30 mouse cellular contexts compared by ENCODE assay signal in the genomic region with DNA sequence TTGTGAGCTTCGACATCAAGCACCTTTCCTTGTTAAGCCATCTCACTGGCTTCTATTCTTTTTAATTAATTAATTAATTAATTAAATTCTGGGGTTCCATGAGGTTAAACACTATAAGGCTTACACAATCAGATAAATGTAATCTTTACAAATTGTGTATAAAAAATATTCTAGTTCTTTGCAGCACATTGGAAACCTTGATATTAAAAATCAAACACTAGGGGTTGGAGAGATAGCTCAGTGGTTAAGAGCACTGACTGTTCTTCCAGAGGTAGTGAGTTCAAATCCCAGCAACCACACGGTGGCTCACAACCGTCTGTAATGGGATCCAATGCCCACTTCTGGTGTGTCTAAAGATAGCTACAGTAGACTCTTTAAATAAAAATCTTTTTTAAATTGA. TPM values are rescaled to one million over a fixed set of nuclear protein-coding genes. Genes with fewer than 3 reads are reported as not detected.
"Had no signal": no experiment of that assay in that cellular context is flagged by ENCODE, and none has a peak within 500 bp of the region (broad histone marks: within the 10 kb centered on the region; RNA-seq: fewer than 3 reads in every experiment).

No protein-coding gene starts in this region.

- H3K36me3 ChIP-seq: embryonic facial prominence, embryonic 15.5 days; forebrain, embryonic 12.5 days had no signal

- H3K4me2 ChIP-seq: embryonic facial prominence, embryonic 12.5 days; embryonic facial prominence, embryonic 13.5 days; embryonic facial prominence, embryonic 15.5 days; forebrain, embryonic 12.5 days; forebrain, embryonic 13.5 days had no signal

- H3K27me3 ChIP-seq: embryonic facial prominence, embryonic 12.5 days; embryonic facial prominence, embryonic 13.5 days; embryonic facial prominence, embryonic 15.5 days; forebrain, embryonic 12.5 days; forebrain, embryonic 13.5 days had no signal

- H3K27ac ChIP-seq: embryonic facial prominence, embryonic 10.5 days; embryonic facial prominence, embryonic 12.5 days; embryonic facial prominence, embryonic 13.5 days; embryonic facial prominence, embryonic 15.5 days; forebrain, embryonic 10.5 days; forebrain, embryonic 12.5 days; forebrain, embryonic 13.5 days; gastrocnemius, adult 2 months; heart, adult 2 months had no signal

- DNase-seq: cerebellum, adult 8-10 months; cerebellum, adult 9-10 months; cerebellum, adult 9-11 months; cerebellum, postnatal 10 days; cerebellum, postnatal 14 days; cerebellum, postnatal 25 days; cerebellum, postnatal 36 days; embryo, embryonic 11 days; forebrain, postnatal 0 days; gastrocnemius, adult 2 months; gastrocnemius, postnatal 10 days; gastrocnemius, postnatal 14 days; gastrocnemius, postnatal 25 days; gastrocnemius, postnatal 36 days; heart, adult 18-20 months; heart, adult 2 months had no signal

- H3K9me3 ChIP-seq: embryonic facial prominence, embryonic 10.5 days; embryonic facial prominence, embryonic 12.5 days; embryonic facial prominence, embryonic 13.5 days; embryonic facial prominence, embryonic 15.5 days; forebrain, embryonic 10.5 days; forebrain, embryonic 12.5 days; forebrain, embryonic 13.5 days had no signal

- H3K4me3 ChIP-seq: embryonic facial prominence, embryonic 10.5 days; embryonic facial prominence, embryonic 12.5 days; embryonic facial prominence, embryonic 13.5 days; embryonic facial prominence, embryonic 15.5 days; erythroblast, embryonic 14.5 days; forebrain, embryonic 10.5 days; forebrain, embryonic 12.5 days; forebrain, embryonic 13.5 days; gastrocnemius, adult 2 months; heart, adult 2 months had no signal

- H3K4me1 ChIP-seq: embryonic facial prominence, embryonic 10.5 days; embryonic facial prominence, embryonic 12.5 days; embryonic facial prominence, embryonic 15.5 days; forebrain, embryonic 12.5 days had no signal

- H3K9ac ChIP-seq: embryonic facial prominence, embryonic 12.5 days; embryonic facial prominence, embryonic 13.5 days; embryonic facial prominence, embryonic 15.5 days; forebrain, embryonic 12.5 days; forebrain, embryonic 13.5 days; forebrain, postnatal 0 days had no signal

- ATAC-seq: forebrain, embryonic 13.5 days; forebrain, embryonic 14.5 days; forebrain, embryonic 16.5 days; forebrain, postnatal 0 days had no signal

RNA-seq across cellular contexts. Expression of a gene that starts 33.4 kb away (rescaled TPM):
- total RNA-seq: common myeloid progenitor, adult 5-6 weeks; granulocyte monocyte progenitor cell, adult 5-6 weeks had no signal
- polyA plus RNA-seq: cortical plate, adult 2 months; erythroblast, embryonic 14.5 days; forebrain, embryonic 11.5 days; forebrain, embryonic 12.5 days; forebrain, embryonic 13.5 days; forebrain, embryonic 14.5 days; forebrain, embryonic 16.5 days had no signal

RNA-seq across cellular contexts. Expression of a gene that starts 45.2 kb away (rescaled TPM):
- polyA plus RNA-seq: erythroblast, embryonic 14.5 days had no signal
